Mouse (Mus musculus) cerebellum, adult 18-20 months (tissue): ENCODE data around the gene Tet3.
"Not testable (repeated sequence)": the region's sequence is repeated elsewhere in the genome, so short reads cannot be mapped to it uniquely, and the experiment has no call there.

Source experiments
- DNase-seq, 2 experiments: peaks; one replicate each; pipeline ENCODE4 v3.0.0; 2021

Gene Tet3

DNA sequence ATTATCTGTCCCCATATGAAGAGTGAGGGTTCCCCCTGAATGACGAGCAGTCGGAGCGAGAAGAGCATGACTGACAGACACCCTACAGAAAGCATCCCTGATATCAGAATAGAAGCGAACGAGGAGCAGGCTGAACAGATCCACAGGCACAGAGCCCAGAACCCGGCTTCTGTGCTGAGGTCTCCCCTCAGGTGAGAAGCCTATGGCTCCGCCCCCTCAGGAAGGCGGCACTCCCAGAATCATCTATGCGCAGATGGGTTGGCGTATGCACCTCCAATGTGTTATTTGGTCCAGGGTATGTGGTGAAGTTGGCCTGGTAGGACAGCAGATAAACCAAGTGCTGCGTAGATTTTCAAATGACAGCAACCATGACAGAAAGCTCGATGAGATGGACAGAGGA is 95.8 kb downstream of the Tet3 start:
- peak; percentile 50 to 53 for DNase-seq

DNA sequence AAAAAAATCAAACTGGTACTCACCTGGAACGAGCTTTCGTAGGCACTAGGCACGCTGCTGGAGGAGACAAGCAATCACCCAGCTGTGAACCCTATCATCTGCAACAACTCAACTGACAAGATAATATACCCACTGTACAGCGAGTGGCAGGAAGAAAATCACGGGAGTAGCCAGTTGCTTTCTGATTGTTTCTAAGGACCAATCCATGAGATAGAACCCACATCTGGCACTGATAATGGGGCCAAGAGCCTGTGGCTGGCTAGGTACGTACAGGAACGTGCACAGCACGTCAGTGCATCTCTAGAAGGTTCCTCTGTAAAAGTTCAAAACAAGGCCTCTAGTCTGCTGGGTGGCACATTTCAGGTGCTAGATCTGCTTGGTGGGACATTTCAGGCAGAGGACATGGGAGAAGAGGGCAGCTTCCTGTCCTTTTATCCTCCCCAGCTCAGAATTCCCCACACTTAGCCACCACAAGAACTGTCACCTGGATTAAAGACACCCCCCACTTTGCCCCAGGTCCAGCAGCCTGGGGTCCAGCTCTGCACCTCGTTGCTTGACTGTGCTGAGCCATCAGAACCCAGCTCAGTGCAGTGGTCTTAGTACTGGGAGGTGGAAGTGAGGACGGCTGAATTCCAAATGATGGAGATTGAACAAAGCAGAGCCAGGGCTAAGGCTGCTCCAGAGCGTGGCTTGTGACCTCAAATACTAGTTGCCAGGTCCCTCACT is 97.2 kb downstream of the Tet3 start:
- peak in 1 of 2 experiments; percentile 26 for DNase-seq

DNA sequence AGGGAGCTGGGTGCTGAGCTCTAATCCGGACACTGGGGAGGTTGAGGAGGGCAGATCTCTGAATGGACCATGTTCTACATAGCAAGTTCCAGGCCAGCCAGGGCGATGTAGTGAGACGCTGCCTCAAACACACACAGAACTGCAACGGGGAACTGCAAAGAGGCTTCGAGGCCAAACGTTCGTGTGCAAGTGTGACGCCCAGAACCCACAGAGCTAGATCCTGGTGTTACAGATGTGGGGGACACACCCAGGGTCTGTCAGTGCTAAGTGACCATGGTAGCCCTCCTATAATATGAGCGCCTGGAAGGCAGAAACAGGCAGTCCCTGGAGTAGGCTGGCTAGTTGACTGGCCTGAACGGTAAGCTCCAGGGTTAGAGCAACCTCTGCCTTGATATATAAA is 101.4 kb downstream of the Tet3 start:
- DNase-seq: no peak

DNA sequence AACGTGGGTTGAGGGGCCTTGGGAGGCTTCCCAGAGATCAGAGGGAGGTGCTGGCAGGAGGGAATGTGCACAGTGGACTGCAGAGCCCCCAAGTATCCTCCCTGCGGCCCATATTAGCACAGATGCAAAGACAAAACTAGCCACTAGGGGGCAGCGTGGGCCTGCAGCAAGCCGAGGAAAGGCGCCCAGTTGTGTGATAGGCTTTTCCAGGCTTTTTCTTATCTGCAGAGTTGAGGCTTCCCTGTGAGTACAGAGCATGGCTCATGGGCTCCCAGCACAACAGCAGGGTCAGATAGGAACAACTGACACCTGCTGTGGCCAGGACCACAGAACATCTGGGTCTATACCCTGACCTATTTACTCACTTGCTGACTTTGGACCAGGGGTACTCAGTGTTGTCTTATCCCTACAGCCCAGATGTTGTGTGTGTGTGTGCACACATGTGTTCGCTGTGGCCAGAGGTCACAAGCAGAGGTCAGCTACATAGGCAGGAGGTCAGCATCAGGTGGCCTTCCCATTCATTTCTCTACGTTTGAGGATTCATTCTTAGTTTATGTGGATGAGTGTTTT is 102.2 kb downstream of the Tet3 start:
- DNase-seq: peak; percentile 83 to 93

DNA sequence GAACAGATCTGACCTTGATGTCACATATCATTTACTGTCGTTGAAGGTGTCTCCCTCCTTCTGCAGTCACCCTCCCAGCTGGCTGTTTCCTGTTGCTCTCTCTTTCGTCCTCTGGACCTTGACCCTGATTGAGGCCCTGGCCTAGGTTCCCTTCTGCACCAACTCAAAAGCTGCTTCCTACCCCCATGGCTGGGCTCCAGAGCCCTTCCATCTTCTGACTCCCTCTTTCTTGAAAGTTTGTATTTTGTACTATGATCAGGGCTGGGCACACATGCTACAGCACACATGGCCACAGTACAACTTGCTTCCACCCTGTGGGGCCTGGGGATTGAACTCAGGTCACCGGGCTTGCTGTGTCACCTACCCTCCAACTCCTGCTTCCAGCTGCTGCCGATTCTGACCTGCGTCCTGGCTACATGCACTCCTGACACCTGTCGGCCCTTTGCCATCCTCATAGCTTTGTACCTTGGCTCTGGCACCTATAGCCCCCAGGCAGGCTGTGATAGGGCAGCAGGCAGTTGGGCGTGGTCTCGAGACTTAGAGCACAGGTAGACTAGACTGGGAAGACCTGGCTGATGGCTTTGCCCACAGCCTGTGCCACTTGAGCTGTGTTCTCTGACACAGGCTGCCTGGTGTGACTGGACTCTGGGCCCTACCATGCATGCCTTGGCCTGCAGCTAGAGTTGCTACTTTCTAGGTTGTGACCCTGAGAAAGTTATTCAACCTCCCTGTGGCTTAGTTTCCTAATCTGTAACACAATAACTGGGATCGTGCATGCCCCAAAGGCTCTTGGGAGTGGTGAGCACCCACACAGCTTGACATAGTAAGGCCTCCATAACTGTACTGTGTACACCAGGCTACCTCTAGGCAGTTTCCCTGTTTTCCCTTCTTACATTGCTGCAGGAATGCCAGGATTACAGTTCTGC is 103.8 kb downstream of the Tet3 start:
- DNase-seq: no peak

DNA sequence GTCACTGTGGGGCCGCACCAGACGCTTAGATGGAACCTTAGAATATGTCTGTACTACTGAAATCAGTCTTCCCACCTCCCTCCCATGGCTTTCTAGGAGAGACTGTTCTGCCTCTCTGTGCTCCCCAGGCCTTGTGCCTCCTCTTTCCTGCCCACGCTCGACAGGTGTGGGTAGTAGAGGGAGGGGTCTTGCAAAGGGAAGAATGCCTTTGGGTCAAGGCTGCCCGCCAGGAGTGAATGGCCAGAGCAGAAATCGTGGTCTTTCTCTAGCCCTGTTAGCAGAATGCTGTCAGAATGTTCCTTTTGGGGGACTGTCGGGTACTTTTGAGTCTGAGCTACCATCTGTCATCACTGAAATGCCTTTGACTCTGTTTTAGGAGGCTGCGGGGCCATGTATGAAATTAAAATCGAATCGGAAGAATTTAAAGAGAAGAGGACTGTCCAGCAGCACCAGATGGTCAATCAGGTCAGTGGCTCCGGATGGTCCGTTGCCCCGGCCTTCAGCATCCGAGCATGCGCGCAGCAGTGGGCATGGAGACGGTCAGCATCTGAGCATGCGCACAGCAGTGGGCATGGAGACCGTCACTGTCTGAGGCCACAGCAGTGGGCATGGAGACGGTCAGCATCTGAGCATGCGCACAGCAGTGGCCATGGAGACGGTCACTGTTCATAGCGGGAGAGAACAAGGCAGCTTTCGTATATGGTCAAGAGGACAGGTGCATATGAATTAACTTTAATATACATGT is 106.0 kb downstream of the Tet3 start:
- peak; percentile 90 to 94 for DNase-seq

DNA sequence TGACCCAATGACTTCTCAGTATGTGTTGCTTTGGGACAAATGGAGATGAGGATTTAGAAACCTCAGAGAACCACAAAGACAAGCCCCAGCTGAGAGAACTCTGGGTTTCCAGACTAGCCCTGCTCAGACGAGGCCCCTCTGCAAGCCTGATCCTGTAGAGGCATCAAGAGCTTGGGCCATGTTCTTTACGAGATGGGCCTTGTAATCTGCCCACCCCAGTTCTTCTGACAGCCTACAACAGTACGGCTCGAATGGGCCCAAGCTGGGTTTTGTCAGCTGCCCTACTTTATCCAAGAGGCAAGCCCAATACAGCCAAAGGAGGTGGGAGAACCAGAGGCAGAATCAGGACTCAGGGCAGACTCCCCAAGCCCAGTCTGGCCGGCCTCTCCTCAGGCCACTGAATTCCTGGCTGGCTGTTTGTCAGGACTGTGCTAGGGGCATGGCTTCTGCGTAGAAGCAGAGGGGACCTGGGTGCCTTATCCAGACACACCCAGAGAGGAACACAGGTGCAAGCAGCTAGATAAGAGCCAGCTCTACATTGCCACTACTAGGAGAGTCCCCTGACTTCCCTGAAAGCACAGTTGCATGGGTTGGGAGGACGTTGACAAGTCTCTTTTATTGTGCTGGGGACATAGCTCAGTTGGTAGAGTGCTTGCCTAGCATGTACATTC is 107.3 kb downstream of the Tet3 start:
- peak in 1 of 2 experiments; percentile 24 for DNase-seq

DNA sequence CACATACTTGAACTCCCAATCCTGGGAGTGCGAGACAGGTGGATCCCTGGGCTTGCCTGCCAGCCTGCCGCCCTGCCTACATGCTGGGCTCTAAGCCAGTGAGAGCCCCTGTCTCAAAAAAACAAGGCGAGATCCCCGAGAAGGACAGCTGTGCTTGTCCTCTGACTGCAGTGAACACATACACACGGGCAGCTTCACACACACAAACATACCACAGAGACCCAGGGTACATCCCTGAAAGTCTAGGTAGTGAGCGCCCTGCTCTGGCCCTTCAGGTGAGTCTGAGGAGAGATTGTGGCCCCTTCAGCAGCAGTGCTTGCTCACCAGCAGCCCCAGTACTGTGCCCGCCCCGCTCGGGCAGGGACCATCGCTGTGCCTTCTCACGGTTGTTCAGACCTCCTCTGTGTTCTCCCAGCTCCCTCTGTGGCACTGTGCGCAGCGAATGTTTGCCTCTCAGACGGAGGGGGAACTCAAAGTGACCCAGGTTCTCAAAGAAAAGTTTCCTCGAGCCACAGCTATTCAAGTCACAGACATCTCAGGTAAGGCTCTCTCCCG is 108.0 kb downstream of the Tet3 start:
- DNase-seq: no peak

DNA sequence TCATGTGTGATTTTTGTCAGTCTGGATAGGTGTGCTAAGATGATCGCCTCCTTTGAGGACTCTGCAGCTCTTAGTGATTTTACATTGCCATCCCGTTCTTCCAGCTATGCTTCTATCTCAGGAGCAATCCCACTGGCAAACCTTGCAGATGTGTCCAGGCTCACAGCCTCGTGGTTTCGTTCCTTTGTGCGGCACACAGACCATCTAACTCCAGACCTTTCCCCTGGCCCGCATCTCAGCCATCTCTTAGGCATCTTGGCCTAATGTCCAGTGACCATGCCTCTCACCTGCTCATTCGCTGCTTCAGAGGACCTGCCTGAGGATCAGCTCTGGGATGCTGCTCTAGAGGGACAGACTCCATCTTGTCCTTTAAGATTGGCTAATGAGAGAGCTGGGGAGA is 108.7 kb downstream of the Tet3 start:
- DNase-seq: peak in 1 of 2 experiments; percentile 23

DNA sequence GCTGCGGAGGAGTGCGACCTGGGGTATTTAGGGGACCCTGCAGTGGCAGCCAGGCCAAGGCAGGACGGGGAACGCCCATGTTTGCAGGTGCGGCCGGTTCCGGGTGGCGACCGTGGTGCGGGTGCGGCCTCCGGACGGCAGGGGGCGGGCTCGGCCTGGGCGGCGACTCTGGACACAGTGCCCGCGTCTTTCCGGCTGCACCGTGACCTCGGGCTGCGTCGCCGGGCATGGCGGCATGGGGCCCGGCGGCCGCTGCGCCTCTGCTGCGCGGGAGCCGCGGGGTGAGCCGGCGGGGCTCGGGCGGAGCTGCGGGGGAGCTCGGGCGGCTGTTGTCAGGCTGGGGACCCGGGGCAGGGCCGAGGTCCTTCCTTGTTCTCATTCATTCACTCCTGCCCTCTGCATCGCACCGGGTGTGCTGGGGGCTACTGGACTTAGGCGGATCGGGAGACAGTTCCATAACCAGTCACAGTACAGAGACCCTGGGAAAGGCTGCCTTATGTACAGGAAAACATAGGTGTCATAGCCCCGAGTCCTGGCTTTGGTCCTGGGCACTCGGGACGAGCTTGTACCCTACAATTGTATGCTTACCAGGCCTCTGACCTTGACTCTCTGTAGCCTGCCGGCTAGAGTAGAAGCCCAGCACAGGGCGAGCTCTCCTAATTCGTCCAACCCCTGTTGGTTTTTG is 109.5 kb downstream of the Tet3 start:
- DNase-seq: peak; percentile 91 to 98

DNA sequence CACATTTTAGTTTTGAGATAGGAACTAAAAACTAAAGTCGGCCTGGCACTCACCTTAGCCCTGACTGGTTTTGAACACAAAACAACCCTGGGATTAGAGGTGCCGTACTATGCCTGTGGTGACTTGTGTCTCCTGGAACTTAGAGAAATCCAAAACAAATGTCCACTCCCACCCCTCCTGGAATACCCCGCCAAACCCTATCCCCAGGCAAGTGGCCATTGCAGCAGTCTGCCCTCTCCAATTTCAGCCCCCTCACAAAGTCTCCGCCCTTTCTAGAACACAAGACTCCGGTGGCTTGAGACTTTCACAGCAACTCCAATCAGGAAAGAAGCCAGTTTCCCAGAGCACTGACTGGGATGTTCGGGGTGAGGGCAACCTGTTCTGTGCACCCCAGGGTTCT is 110.0 kb downstream of the Tet3 start, which contains the start of gene Bola3:
TSS of gene Bola3 (plus strand) at position 275 of the 400 bp plus-strand sequence.
- DNase-seq: no peak

DNA sequence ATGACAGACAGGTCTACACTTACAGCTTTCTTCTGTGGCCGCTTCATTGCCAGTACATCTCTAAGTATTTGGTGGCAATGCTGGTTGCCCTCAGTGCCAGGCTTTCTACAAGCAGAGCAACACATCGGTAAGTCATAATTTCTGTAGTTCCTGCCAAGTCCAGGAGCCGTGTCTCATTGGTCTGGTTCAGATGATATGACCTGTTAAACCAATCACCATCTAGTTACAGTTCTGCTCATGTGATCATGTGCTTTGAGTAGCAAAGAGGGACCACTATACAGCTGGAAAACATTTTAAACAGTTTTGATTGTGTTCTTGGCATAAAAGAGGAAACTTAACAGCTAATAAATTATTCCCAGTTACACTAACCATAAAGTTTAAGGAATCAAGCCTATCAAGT is 111.0 kb downstream of the Tet3 start:
- DNase-seq: no peak

DNA sequence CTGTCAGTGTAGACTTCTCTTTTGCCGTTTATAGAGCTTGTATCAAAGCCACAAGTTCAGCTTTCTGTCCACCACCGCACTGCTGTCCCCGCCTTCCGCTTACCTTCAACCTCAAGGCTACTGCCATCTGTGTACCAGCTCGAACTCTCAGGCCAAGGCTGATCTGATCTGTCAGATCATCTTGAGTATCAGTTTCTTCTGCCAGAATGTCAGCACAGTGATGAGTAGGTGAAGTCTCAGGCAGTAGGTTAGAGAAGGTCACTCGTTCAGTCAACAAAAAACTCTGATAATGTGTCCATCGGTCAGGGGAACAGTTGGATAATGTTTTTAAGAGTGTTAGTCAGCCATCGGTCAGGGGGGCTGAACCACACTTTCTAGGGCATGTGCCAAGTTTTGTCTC is 113.6 kb downstream of the Tet3 start:
- DNase-seq: not testable (repeated sequence)

DNA sequence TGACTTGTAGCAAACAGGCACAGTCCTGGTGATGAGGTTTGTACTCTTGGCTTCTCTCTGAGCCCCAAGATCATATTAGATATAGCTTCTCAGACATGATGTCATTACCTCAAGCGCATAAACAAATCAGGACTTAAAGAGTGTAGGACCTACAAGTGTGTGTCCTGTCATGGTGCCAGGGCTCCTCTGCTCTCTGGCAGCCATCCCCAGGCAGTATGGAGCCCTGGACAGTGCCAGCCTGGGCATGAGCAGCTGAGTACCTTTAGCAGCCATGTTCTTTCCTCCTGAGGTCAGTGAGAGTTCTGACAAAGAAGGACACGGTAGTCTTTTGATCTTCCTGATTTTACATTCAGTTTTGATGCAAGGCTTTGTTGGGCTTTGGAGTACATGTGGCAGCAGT is 115.9 kb downstream of the Tet3 start:
- DNase-seq: peak in 1 of 2 experiments; percentile 44

DNA sequence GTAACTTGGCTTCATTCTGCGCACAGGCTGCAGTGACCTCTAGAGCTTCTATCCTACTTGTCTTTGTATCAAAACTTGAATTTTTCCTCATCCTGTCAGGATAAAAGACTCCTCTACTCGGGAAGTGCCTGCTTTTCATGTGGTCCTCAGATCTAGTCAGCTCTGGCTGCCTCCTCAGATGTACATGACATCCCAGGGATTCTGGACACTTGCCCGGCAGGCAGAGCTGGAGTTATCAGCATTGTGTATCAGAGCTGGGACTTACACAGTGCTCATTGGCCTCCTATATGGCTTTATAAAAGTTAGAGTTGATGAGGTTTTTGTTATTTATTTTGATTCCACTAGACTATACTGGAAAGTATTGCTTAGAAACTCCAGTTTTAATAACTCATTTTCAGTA is 117.5 kb downstream of the Tet3 start:
- DNase-seq: peak; percentile 70 to 76

DNA sequence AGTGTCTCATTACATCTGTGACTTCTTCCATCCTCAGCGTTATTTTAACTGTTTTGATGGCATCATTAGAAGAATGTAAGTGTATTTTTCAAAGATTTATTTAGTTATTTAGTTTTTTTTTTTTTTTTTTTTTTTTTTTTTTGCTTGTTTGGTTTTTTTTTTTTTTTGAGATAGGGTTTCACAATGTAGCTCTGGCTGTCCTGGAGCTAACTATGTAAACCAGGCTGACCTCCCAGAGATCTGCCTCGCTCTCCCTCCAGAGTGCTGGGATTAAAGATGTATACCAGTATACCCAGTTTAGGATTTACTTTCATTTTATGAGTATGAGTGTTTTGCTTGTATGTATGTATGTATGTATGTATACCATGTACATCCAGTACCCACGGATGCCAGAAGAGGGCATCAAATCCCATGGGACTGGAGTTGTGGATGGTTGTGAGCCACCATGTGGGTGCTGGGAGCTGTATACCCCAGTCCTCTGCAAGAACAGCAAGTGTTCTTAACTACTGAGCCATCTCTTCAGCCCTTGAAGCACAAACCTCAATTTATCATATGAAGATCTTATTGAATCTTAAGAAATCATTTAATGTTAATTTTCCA is 131.2 kb downstream of the Tet3 start:
- DNase-seq: no peak

DNA sequence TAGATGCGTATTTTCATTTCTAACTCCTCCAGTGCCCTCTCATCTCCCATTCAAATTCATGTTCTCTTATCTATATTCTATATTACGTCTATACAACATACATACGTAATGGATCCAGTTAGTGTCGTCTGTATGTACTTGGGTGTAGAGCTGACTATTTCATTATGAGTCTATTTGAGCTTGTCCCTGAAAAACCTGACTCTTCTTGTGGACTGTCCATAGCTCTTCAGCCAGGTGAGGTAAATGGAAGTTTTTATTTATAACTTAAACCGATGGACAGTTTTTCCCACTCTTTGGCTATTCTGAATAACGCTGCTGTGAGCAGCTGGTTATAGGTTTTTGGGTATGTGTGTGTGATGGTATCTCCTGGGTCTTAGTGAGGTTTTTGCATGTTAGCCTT is 132.1 kb downstream of the Tet3 start:
- no peak for DNase-seq

DNA sequence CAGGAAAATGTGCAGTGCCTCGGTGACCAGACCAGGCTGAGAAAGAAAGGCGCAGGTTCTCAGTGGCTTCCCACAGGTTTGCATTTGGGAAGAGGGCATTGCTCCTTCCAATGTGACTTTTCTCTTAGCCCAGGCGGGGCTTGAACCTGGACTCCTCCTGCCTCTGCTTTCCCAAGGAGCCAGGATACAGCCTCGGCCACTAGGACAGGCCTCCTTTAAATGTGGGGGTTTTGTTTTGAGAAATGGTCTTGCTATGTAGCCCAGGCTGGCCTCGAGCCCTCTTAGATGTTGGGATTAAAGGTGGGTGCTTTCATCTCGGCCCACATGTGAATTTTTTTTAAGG is 132.5 kb downstream of the Tet3 start:
- DNase-seq: no peak

DNA sequence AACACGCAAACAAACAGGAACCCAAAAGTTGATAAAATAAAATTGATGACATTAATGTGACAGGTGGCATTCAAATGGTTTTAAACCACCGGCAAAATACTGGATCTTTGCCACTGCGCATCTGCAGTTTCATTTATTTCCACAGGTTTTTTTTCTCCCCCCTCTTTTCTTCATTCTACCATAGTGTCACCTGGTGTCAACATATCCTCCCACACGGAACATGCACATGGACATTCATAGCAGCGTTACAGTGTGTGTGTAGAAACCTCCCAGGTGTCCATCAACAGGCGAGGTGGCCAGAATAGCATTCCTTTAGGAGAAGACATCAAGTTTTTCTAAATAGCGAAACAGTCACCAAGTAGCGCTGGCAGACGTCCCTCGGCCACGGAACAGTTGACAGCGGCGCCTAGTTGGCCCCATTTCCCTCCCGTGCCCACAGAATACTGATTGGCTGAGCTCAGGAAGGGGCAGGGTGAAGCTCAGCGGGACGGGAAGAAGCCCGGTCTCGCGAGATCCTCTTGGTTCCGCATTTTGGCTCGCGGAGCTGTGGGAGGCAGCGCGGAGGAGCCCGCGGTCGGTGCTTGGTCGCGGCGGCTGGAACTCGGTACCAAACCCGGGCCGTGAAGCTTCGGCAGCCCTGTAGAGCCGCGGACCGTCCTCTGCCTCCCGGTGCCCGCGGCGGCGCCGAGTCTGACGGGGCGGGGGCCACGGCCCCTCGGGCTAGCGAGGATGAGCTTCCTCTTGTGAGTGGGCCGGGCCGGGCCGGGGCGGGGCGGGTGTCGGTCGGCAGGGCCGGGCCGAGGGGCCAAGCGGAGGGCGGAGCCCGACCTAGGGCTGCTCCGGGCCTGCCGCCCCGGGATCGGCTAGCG is 133.1 kb downstream of the Tet3 start, which contains the start of the genes Mthfd2 and Mob1a:
TSS of gene Mthfd2 (minus strand) at position 384 of the 869 bp plus-strand sequence.
TSS of gene Mob1a (plus strand) at position 492 of the 869 bp plus-strand sequence.
- DNase-seq: peak; percentile 94 to 96
